Mouse (Mus musculus): Measurements from ENCODE around the gene Lyl1. TPM values are rescaled to one million over a fixed set of nuclear protein-coding genes. Genes with fewer than 3 reads are reported as not detected.
A peak's percentile ranks its signal among the peaks of the same experiment; 100 is the strongest.

The Lyl1 gene
- polyA plus RNA-seq, 1 experiment from 2014 or later, result 6.3 TPM

- H3K27me3 ChIP-seq (ENCODE audit: control insufficient read depth, insufficient read depth, low read length), result no peaks in the 10 kb centered on the region
- no peak overlapping the region for H3K4me3 ChIP-seq (ENCODE audit: low read length)
- WGBS, result 80% methylated on average over 3 of the region's 3 CpGs
- H3K9me3 ChIP-seq (ENCODE audit: control insufficient read depth, low read length), result no peaks in the 10 kb centered on the region
- no peak overlapping the region for H3K9ac ChIP-seq (ENCODE audit: low read depth, low read length)
- H3K4me1 ChIP-seq (ENCODE audit: control insufficient read depth, insufficient read depth, low read length), result peaks cover 18% of the 10 kb centered on the region
- no peak for ATAC-seq (ENCODE audit: low FRiP score, low TSS enrichment)
- H3K27ac ChIP-seq (ENCODE audit: low read depth, low read length), result no peak overlapping the region
- H3K4me2 ChIP-seq (replicated peaks; ENCODE audit: low read depth, low read length), result no peak overlapping the region
- peaks cover 33% of the 10 kb centered on the region; the same call in 1 of the 2 replicates for H3K36me3 ChIP-seq (ENCODE audit: control insufficient read depth, insufficient read depth, low read length)
Measured at GRCm38 (mm10) chr8:84684537-84684936, 16.7 kb upstream of the Lyl1 start.

GRCm38 (mm10) chr8:84686191-84687002, 14.9 kb upstream of the Lyl1 start, which contains the start of gene Trmt1:
Trmt1 (plus strand) TSS chr8:84686307.
- H3K27me3 ChIP-seq (ENCODE audit: control insufficient read depth, insufficient read depth, low read length), result no peaks in the 10 kb centered on the region
- ATAC-seq (ENCODE audit: low FRiP score, low TSS enrichment), result peak; percentile 18
- peaks cover 25% of the 10 kb centered on the region for H3K4me1 ChIP-seq (ENCODE audit: control insufficient read depth, insufficient read depth, low read length)
- H3K4me2 ChIP-seq (replicated peaks; ENCODE audit: low read depth, low read length), result peak within 1 kb of the TSS; percentile 84
- peaks cover 29% of the 10 kb centered on the region; the same call in 1 of the 2 replicates for H3K36me3 ChIP-seq (ENCODE audit: control insufficient read depth, insufficient read depth, low read length)
- H3K9me3 ChIP-seq (ENCODE audit: control insufficient read depth, low read length), result no peaks in the 10 kb centered on the region
- peak within 1 kb of the TSS; percentile 92; the same call in 1 of the 2 replicates for H3K27ac ChIP-seq (ENCODE audit: low read depth, low read length)
- 10% methylated on average over 20 of the region's 20 CpGs for WGBS
- peak within 1 kb of the TSS; percentile 91 for H3K4me3 ChIP-seq (ENCODE audit: low read length)
- H3K9ac ChIP-seq (ENCODE audit: low read depth, low read length), result peak within 1 kb of the TSS; percentile 97

GRCm38 (mm10) chr8:84687003-84687704, 14.1 kb upstream of the Lyl1 start:
- H3K9me3 ChIP-seq (ENCODE audit: control insufficient read depth, low read length), result no peaks in the 10 kb centered on the region
- ATAC-seq (ENCODE audit: low FRiP score, low TSS enrichment), result peak; percentile 45
- peak overlapping the region; percentile 97 for H3K9ac ChIP-seq (ENCODE audit: low read depth, low read length)
- H3K27ac ChIP-seq (ENCODE audit: low read depth, low read length), result peak overlapping the region; percentile 92
- H3K4me3 ChIP-seq (ENCODE audit: low read length), result peak overlapping the region; percentile 91
- H3K27me3 ChIP-seq (ENCODE audit: control insufficient read depth, insufficient read depth, low read length), result no peaks in the 10 kb centered on the region
- peak overlapping the region; percentile 84 for H3K4me2 ChIP-seq (replicated peaks; ENCODE audit: low read depth, low read length)
- peaks cover 25% of the 10 kb centered on the region for H3K4me1 ChIP-seq (ENCODE audit: control insufficient read depth, insufficient read depth, low read length)
- H3K36me3 ChIP-seq (ENCODE audit: control insufficient read depth, insufficient read depth, low read length), result peaks cover 28% of the 10 kb centered on the region; the same call in 1 of the 2 replicates
- WGBS, result under 1% methylated on average over 55 of the region's 62 CpGs

GRCm38 (mm10) chr8:84687705-84688100, 13.6 kb upstream of the Lyl1 start, which contains the start of gene Nacc1:
Nacc1 (minus strand) TSS chr8:84687862.
- peaks cover 28% of the 10 kb centered on the region; the same call in 1 of the 2 replicates for H3K36me3 ChIP-seq (ENCODE audit: control insufficient read depth, insufficient read depth, low read length)
- H3K9me3 ChIP-seq (ENCODE audit: control insufficient read depth, low read length), result no peaks in the 10 kb centered on the region
- H3K4me1 ChIP-seq (ENCODE audit: control insufficient read depth, insufficient read depth, low read length), result peaks cover 25% of the 10 kb centered on the region
- 1% methylated on average over 33 of the region's 37 CpGs for WGBS
- peak within 1 kb of the TSS; percentile 84 for H3K4me2 ChIP-seq (replicated peaks; ENCODE audit: low read depth, low read length)
- peak within 1 kb of the TSS; percentile 91 for H3K4me3 ChIP-seq (ENCODE audit: low read length)
- H3K27me3 ChIP-seq (ENCODE audit: control insufficient read depth, insufficient read depth, low read length), result no peaks in the 10 kb centered on the region
- ATAC-seq (ENCODE audit: low FRiP score, low TSS enrichment), result peak; percentile 82
- peak within 1 kb of the TSS; percentile 92 for H3K27ac ChIP-seq (ENCODE audit: low read depth, low read length)
- H3K9ac ChIP-seq (ENCODE audit: low read depth, low read length), result peak within 1 kb of the TSS; percentile 97

GRCm38 (mm10) chr8:84689091-84689915, 12.0 kb upstream of the Lyl1 start:
- WGBS, result under 1% methylated on average over 47 of the region's 47 CpGs
- Histone ChIP-seq H3K27ac (ENCODE audit: low read depth, low read length) (peak overlapping the region; percentile 43; the same call in 1 of the 2 replicates), H3K9me3 (ENCODE audit: control insufficient read depth, low read length) (no peaks in the 10 kb centered on the region), H3K4me1 (ENCODE audit: control insufficient read depth, insufficient read depth, low read length) (peaks cover 25% of the 10 kb centered on the region), H3K4me3 (ENCODE audit: low read length) (peak overlapping the region; percentile 78), H3K4me2 (replicated peaks; ENCODE audit: low read depth, low read length) (peak overlapping the region; percentile 85), H3K27me3 (ENCODE audit: control insufficient read depth, insufficient read depth, low read length) (no peaks in the 10 kb centered on the region), H3K36me3 (ENCODE audit: control insufficient read depth, insufficient read depth, low read length) (peaks cover 29% of the 10 kb centered on the region; the same call in 1 of the 2 replicates), H3K9ac (ENCODE audit: low read depth, low read length) (peak overlapping the region; percentile 77)
- ATAC-seq (ENCODE audit: low FRiP score, low TSS enrichment), result peak; percentile 84

- Histone ChIP-seq H3K36me3 (ENCODE audit: control insufficient read depth, insufficient read depth, low read length) (peaks cover 60% of the 10 kb centered on the region), H3K27me3 (ENCODE audit: control insufficient read depth, insufficient read depth, low read length) (no peaks in the 10 kb centered on the region), H3K27ac (ENCODE audit: low read depth, low read length) (no peak overlapping the region), H3K9ac (ENCODE audit: low read depth, low read length) (no peak overlapping the region), H3K9me3 (ENCODE audit: control insufficient read depth, low read length) (no peaks in the 10 kb centered on the region), H3K4me2 (replicated peaks; ENCODE audit: low read depth, low read length) (no peak overlapping the region), H3K4me3 (ENCODE audit: low read length) (no peak overlapping the region), H3K4me1 (ENCODE audit: control insufficient read depth, insufficient read depth, low read length) (peaks cover 7% of the 10 kb centered on the region; the same call in 1 of the 2 replicates)
- WGBS, result 69% methylated on average over 4 of the region's 4 CpGs
- ATAC-seq (ENCODE audit: low FRiP score, low TSS enrichment), result no peak
Measured at GRCm38 (mm10) chr8:84693332-84693731, 7.9 kb upstream of the Lyl1 start.

- H3K27me3 ChIP-seq (ENCODE audit: control insufficient read depth, insufficient read depth, low read length), result no peaks in the 10 kb centered on the region
- H3K4me2 ChIP-seq (replicated peaks; ENCODE audit: low read depth, low read length), result no peak overlapping the region
- 94% methylated on average over 6 of the region's 6 CpGs for WGBS
- peaks cover 73% of the 10 kb centered on the region for H3K36me3 ChIP-seq (ENCODE audit: control insufficient read depth, insufficient read depth, low read length)
- no peak overlapping the region for H3K27ac ChIP-seq (ENCODE audit: low read depth, low read length)
- H3K4me3 ChIP-seq (ENCODE audit: low read length), result no peak overlapping the region
- H3K9me3 ChIP-seq (ENCODE audit: control insufficient read depth, low read length), result no peaks in the 10 kb centered on the region
- peaks cover 3% of the 10 kb centered on the region; the same call in 1 of the 2 replicates for H3K4me1 ChIP-seq (ENCODE audit: control insufficient read depth, insufficient read depth, low read length)
- ATAC-seq (ENCODE audit: low FRiP score, low TSS enrichment), result no peak
- H3K9ac ChIP-seq (ENCODE audit: low read depth, low read length), result no peak overlapping the region
Measured at GRCm38 (mm10) chr8:84695140-84695539, 6.1 kb upstream of the Lyl1 start.
